Mouse (Mus musculus): ENCODE measurements around the gene Nisch. TPM values are rescaled to one million over a fixed set of nuclear protein-coding genes. Genes with fewer than 3 reads are reported as not detected.

Gene Nisch
- polyA plus RNA-seq, 1 experiment from 2014 or later = 389 TPM

GRCm38 (mm10) chr14:31137791-31138190, 79.0 kb downstream of the Nisch start:
- 82% methylated on average over 11 of the region's 11 CpGs for WGBS
- no peak overlapping the region for H3K9ac ChIP-seq (replicated peaks; ENCODE audit: low read depth, low read length)
- H3K4me3 ChIP-seq (replicated peaks; ENCODE audit: low read length) = no peak overlapping the region
- H3K9me3 ChIP-seq (ENCODE audit: control insufficient read depth, low read length) = no peaks in the 10 kb centered on the region
- H3K27ac ChIP-seq (ENCODE audit: low read length) = no peak overlapping the region
- H3K4me2 ChIP-seq (ENCODE audit: low read length) = no peak overlapping the region
- H3K36me3 ChIP-seq (ENCODE audit: control insufficient read depth, insufficient read depth) = no peaks in the 10 kb centered on the region; the same call in 1 of the 2 replicates
- ATAC-seq = no peak
- no peaks in the 10 kb centered on the region for H3K27me3 ChIP-seq (replicated peaks; ENCODE audit: control insufficient read depth, insufficient read depth, low read length)
- H3K4me1 ChIP-seq (replicated peaks; ENCODE audit: control insufficient read depth, insufficient read depth, low read length) = peaks cover 20% of the 10 kb centered on the region

- WGBS = 80% methylated on average over 10 of the region's 10 CpGs
- Histone ChIP-seq H3K4me2 (ENCODE audit: low read length) (no peak overlapping the region), H3K4me3 (replicated peaks; ENCODE audit: low read length) (no peak overlapping the region), H3K9me3 (ENCODE audit: control insufficient read depth, low read length) (no peaks in the 10 kb centered on the region), H3K27me3 (replicated peaks; ENCODE audit: control insufficient read depth, insufficient read depth, low read length) (no peaks in the 10 kb centered on the region), H3K9ac (replicated peaks; ENCODE audit: low read depth, low read length) (no peak overlapping the region), H3K36me3 (ENCODE audit: control insufficient read depth, insufficient read depth) (no peaks in the 10 kb centered on the region; the same call in 1 of the 2 replicates), H3K4me1 (replicated peaks; ENCODE audit: control insufficient read depth, insufficient read depth, low read length) (peaks cover 26% of the 10 kb centered on the region), H3K27ac (ENCODE audit: low read length) (no peak overlapping the region)
- no peak for ATAC-seq
Observed at GRCm38 (mm10) chr14:31137281-31137595, 79.5 kb downstream of the Nisch start.

GRCm38 (mm10) chr14:31136411-31137280, 80.1 kb downstream of the Nisch start:
- no peak overlapping the region for H3K27ac ChIP-seq (ENCODE audit: low read length)
- no peak overlapping the region for H3K4me3 ChIP-seq (replicated peaks; ENCODE audit: low read length)
- H3K4me1 ChIP-seq (replicated peaks; ENCODE audit: control insufficient read depth, insufficient read depth, low read length) = peaks cover 31% of the 10 kb centered on the region
- H3K27me3 ChIP-seq (replicated peaks; ENCODE audit: control insufficient read depth, insufficient read depth, low read length) = no peaks in the 10 kb centered on the region
- no peak overlapping the region for H3K9ac ChIP-seq (replicated peaks; ENCODE audit: low read depth, low read length)
- ATAC-seq = no peak
- WGBS = 88% methylated on average over 26 of the region's 26 CpGs
- no peak overlapping the region for H3K4me2 ChIP-seq (ENCODE audit: low read length)
- no peaks in the 10 kb centered on the region for H3K9me3 ChIP-seq (ENCODE audit: control insufficient read depth, low read length)
- H3K36me3 ChIP-seq (ENCODE audit: control insufficient read depth, insufficient read depth) = no peaks in the 10 kb centered on the region; the same call in 1 of the 2 replicates

GRCm38 (mm10) chr14:31135495-31136410, 81.0 kb downstream of the Nisch start:
- no peak overlapping the region for H3K27ac ChIP-seq (ENCODE audit: low read length)
- no peaks in the 10 kb centered on the region for H3K9me3 ChIP-seq (ENCODE audit: control insufficient read depth, low read length)
- 97% methylated on average over 34 of the region's 34 CpGs for WGBS
- H3K4me3 ChIP-seq (replicated peaks; ENCODE audit: low read length) = no peak overlapping the region
- no peaks in the 10 kb centered on the region; the same call in 1 of the 2 replicates for H3K36me3 ChIP-seq (ENCODE audit: control insufficient read depth, insufficient read depth)
- H3K4me2 ChIP-seq (ENCODE audit: low read length) = no peak overlapping the region
- ATAC-seq = no peak
- no peak overlapping the region for H3K9ac ChIP-seq (replicated peaks; ENCODE audit: low read depth, low read length)
- H3K4me1 ChIP-seq (replicated peaks; ENCODE audit: control insufficient read depth, insufficient read depth, low read length) = peaks cover 34% of the 10 kb centered on the region
- H3K27me3 ChIP-seq (replicated peaks; ENCODE audit: control insufficient read depth, insufficient read depth, low read length) = no peaks in the 10 kb centered on the region

GRCm38 (mm10) chr14:31134015-31135000, 82.4 kb downstream of the Nisch start:
- H3K4me3 ChIP-seq (replicated peaks; ENCODE audit: low read length) = no peak overlapping the region
- H3K4me1 ChIP-seq (replicated peaks; ENCODE audit: control insufficient read depth, insufficient read depth, low read length) = peaks cover 43% of the 10 kb centered on the region
- no peak overlapping the region for H3K9ac ChIP-seq (replicated peaks; ENCODE audit: low read depth, low read length)
- no peak overlapping the region for H3K4me2 ChIP-seq (ENCODE audit: low read length)
- no peaks in the 10 kb centered on the region; the same call in 1 of the 2 replicates for H3K36me3 ChIP-seq (ENCODE audit: control insufficient read depth, insufficient read depth)
- peak; percentile 11; the same call in 1 of the 2 replicates for ATAC-seq
- WGBS = 61% methylated on average over 25 of the region's 25 CpGs
- no peaks in the 10 kb centered on the region for H3K27me3 ChIP-seq (replicated peaks; ENCODE audit: control insufficient read depth, insufficient read depth, low read length)
- H3K9me3 ChIP-seq (ENCODE audit: control insufficient read depth, low read length) = no peaks in the 10 kb centered on the region
- H3K27ac ChIP-seq (ENCODE audit: low read length) = peak overlapping the region; percentile 64

GRCm38 (mm10) chr14:31133023-31133665, 83.6 kb downstream of the Nisch start:
- Histone ChIP-seq H3K27me3 (replicated peaks; ENCODE audit: control insufficient read depth, insufficient read depth, low read length) (no peaks in the 10 kb centered on the region), H3K4me2 (ENCODE audit: low read length) (peak overlapping the region; percentile 0), H3K4me1 (replicated peaks; ENCODE audit: control insufficient read depth, insufficient read depth, low read length) (peaks cover 45% of the 10 kb centered on the region), H3K9me3 (ENCODE audit: control insufficient read depth, low read length) (no peaks in the 10 kb centered on the region), H3K4me3 (replicated peaks; ENCODE audit: low read length) (no peak overlapping the region), H3K9ac (replicated peaks; ENCODE audit: low read depth, low read length) (0 out of 2 replicates have a peak overlapping the region, but pooled peaks have one; percentile 4), H3K27ac (ENCODE audit: low read length) (peak overlapping the region; percentile 64), H3K36me3 (ENCODE audit: control insufficient read depth, insufficient read depth) (no peaks in the 10 kb centered on the region; the same call in 1 of the 2 replicates)
- 58% methylated on average over 11 of the region's 11 CpGs for WGBS
- no peak for ATAC-seq

- no peaks in the 10 kb centered on the region for H3K27me3 ChIP-seq (replicated peaks; ENCODE audit: control insufficient read depth, insufficient read depth, low read length)
- H3K36me3 ChIP-seq (ENCODE audit: control insufficient read depth, insufficient read depth) = no peaks in the 10 kb centered on the region; the same call in 1 of the 2 replicates
- WGBS = 82% methylated on average over 7 of the region's 7 CpGs
- ATAC-seq = no peak
- no peak overlapping the region for H3K27ac ChIP-seq (ENCODE audit: low read length)
- H3K4me3 ChIP-seq (replicated peaks; ENCODE audit: low read length) = no peak overlapping the region
- no peaks in the 10 kb centered on the region for H3K9me3 ChIP-seq (ENCODE audit: control insufficient read depth, low read length)
- peaks cover 48% of the 10 kb centered on the region for H3K4me1 ChIP-seq (replicated peaks; ENCODE audit: control insufficient read depth, insufficient read depth, low read length)
- H3K9ac ChIP-seq (replicated peaks; ENCODE audit: low read depth, low read length) = 0 out of 2 replicates have a peak overlapping the region, but pooled peaks have one; percentile 4
- peak overlapping the region; percentile 56 for H3K4me2 ChIP-seq (ENCODE audit: low read length)
Observed at GRCm38 (mm10) chr14:31132491-31132975, 84.2 kb downstream of the Nisch start.

GRCm38 (mm10) chr14:31132031-31132430, 84.7 kb downstream of the Nisch start:
- H3K36me3 ChIP-seq (ENCODE audit: control insufficient read depth, insufficient read depth) = no peaks in the 10 kb centered on the region; the same call in 1 of the 2 replicates
- H3K9ac ChIP-seq (replicated peaks; ENCODE audit: low read depth, low read length) = peak overlapping the region; percentile 77
- H3K4me1 ChIP-seq (replicated peaks; ENCODE audit: control insufficient read depth, insufficient read depth, low read length) = peaks cover 53% of the 10 kb centered on the region
- H3K4me3 ChIP-seq (replicated peaks; ENCODE audit: low read length) = peak overlapping the region; percentile 68
- ATAC-seq = no peak
- H3K9me3 ChIP-seq (ENCODE audit: control insufficient read depth, low read length) = no peaks in the 10 kb centered on the region
- H3K4me2 ChIP-seq (ENCODE audit: low read length) = peak overlapping the region; percentile 56
- H3K27ac ChIP-seq (ENCODE audit: low read length) = no peak overlapping the region
- no peaks in the 10 kb centered on the region for H3K27me3 ChIP-seq (replicated peaks; ENCODE audit: control insufficient read depth, insufficient read depth, low read length)
- 6% methylated on average over 6 of the region's 6 CpGs for WGBS

All from forebrain, embryonic 16.5 days (tissue).